Mouse (Mus musculus): ENCODE measurements around the gene Ttll5.

Ttll5 gene

GRCm38 (mm10) chr12:86103391-86103790 lies 278.9 kb downstream of the Ttll5 start:
- DNase-seq (ENCODE audit: low spot score) = no peak

DNA sequence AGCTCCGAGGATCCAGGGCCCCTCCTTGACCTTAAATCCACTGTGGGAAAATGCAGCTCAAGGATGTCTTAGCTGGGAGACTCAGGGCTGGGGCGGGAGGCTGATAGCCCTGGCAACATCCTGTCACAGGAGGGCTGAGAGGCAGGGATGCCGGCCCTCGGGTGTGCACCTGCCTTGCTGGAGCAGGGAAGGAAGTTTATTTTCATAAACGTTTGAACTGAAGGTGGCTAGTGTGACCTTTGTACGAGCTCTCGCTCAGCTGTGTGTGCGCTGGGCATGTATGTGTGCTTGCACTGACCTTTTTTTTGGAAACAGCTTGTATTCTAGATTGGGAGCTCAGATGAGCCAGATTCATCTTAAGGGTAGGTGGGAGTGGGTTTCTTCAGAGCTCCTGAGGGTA lies 279.4 kb downstream of the Ttll5 start:
- DNase-seq (ENCODE audit: low spot score) = no peak

- DNase-seq (ENCODE audit: low spot score) = no peak
Observed at GRCm38 (mm10) chr12:86104297-86104696, 279.8 kb downstream of the Ttll5 start.

- no peak for DNase-seq (ENCODE audit: low spot score)
Observed at GRCm38 (mm10) chr12:86105546-86105945, 281.1 kb downstream of the Ttll5 start.

GRCm38 (mm10) chr12:86106086-86106485 lies 281.6 kb downstream of the Ttll5 start:
- no peak for DNase-seq (ENCODE audit: low spot score)

DNA sequence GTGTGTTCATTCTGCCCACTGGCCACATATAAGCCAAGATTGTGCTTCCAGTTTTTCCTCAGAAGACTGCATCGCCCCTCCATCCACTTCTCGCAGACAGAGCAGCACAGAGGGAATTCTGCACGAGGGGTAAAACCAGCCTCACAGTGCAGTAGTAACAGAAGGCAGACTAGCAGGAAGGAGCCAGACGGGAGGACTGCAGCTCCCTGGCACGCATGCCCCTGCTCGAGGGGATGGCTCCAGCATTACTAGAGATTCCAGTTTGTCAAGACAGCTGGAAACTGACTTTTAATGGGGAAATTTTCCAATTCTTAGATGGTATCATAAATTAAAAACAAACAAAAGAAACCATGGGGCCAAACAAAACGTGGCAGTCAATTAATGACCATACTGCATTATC lies 283.2 kb downstream of the Ttll5 start:
- no peak for DNase-seq (ENCODE audit: low spot score)

DNA sequence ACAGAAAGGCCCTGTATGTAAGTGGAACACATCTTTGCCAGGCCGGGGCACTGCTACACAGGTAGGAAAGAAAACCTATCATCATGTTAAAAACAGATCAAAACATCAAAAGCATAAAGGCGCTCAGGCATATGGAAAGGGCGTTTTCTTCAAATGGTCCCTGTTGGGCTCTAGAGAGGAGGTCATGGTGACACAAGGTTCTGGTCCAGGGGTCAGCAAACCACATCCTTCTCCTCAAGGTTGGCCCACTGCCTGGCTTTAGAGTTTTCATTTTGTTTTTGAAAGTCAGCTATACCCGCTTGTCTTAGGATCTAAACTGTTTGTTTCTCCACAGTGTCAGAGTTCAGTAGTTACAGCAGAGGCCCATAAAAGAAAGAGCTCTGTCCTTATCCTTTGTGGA lies 285.1 kb downstream of the Ttll5 start:
- no peak for DNase-seq (ENCODE audit: low spot score)

DNA sequence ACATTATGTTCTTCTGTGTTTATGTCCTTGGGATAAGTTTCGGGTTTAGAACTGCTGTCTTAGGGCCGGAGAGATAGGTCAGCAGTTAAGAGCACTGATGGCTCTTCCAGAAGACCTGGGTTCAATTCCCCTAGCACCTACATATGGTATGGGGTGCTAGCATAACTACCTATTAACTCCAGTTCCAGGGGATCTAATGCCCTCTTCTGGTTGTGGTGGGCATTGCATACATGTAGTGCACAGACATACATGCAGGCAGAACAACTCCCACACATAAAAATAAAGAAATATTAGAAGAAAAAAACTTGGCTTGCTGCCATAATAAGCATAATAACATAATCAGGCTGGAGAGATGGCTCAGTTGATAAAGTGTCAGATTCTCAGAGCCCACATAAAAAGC lies 286.2 kb downstream of the Ttll5 start:
- no peak for DNase-seq (ENCODE audit: low spot score)

Data from MN1 (cell line).